Mouse (Mus musculus) stomach, embryonic 16.5 days (tissue): ENCODE measurements around the gene Eipr1. TPM values are rescaled to one million over a fixed set of nuclear protein-coding genes. Genes with fewer than 3 reads are reported as not detected.

Source experiments
- ATAC-seq: fragments of 200-750 bp; cut with Nextera tagmentation; 2 replicates; pipeline ENCODE4 v1.8.0; 2017; ENCODE audit warnings: moderate number of reproducible peaks, moderate TSS enrichment; ENCODE audit not compliant: insufficient read depth, low FRiP score
- H3K27ac ChIP-seq: fragments of 300-500 bp; sonication (generic); 2 replicates; pipeline ENCODE4 v1.5.1; 2014; ENCODE audit warnings: low read length
- H3K27me3 ChIP-seq: fragments of 300-500 bp; sonication (generic); 2 replicates; pipeline ENCODE4 v1.6.1; 2014; ENCODE audit warnings: low read length, control low read depth, mixed read lengths; ENCODE audit not compliant: control insufficient read depth, insufficient read depth
- H3K36me3 ChIP-seq: fragments of 300-500 bp; sonication (generic); 2 replicates; pipeline ENCODE4 v1.6.1; 2014; ENCODE audit warnings: low read length; ENCODE audit not compliant: control insufficient read depth, insufficient read depth
- H3K4me1 ChIP-seq: fragments of 300-500 bp; sonication (generic); 2 replicates; pipeline ENCODE4 v1.6.1; 2014; ENCODE audit warnings: low read length, control low read depth, mixed read lengths; ENCODE audit not compliant: control insufficient read depth, insufficient read depth
- H3K4me2 ChIP-seq: fragments of 300-500 bp; sonication (generic); 2 replicates; pipeline ENCODE4 v1.6.1; 2014; ENCODE audit warnings: low read depth, low read length, mixed read lengths
- H3K4me3 ChIP-seq: fragments of 300-500 bp; sonication (generic); replicated peaks from 2 replicates; pipeline ENCODE4 v1.5.1; 2014; ENCODE audit warnings: mild to moderate bottlenecking, low read length
- H3K9ac ChIP-seq: fragments of 300-500 bp; sonication (generic); 2 replicates; pipeline ENCODE4 v1.6.1; 2014; ENCODE audit warnings: low read length
- H3K9me3 ChIP-seq: fragments of 300-500 bp; sonication (generic); replicated peaks from 2 replicates; pipeline ENCODE4 v1.6.1; 2016; ENCODE audit warnings: low read length, control low read depth; ENCODE audit not compliant: control insufficient read depth
- WGBS: fragments of 180-500 bp; shearing (Covaris S2); extraction: QIAGEN DNeasy Blood & Tissue Kit; methylation state at CpG from one replicate; pipeline ENCODE4 v1.1.7; 2014; 5-methylcytosine and 5-hydroxymethylcytosine counted together
- polyA plus RNA-seq: library from polyadenylated mRNA; unstranded; fragments of >200 nt; fragmentation: Nextera tagmentation; extraction: Ambion mirVana; gene quantifications from 2 replicates; pipeline ENCODE4 v1.2.1, GENCODE M21; 2015

The Eipr1 gene
- polyA plus RNA-seq, 1 experiment from 2014 or later = 24.9 TPM

DNA sequence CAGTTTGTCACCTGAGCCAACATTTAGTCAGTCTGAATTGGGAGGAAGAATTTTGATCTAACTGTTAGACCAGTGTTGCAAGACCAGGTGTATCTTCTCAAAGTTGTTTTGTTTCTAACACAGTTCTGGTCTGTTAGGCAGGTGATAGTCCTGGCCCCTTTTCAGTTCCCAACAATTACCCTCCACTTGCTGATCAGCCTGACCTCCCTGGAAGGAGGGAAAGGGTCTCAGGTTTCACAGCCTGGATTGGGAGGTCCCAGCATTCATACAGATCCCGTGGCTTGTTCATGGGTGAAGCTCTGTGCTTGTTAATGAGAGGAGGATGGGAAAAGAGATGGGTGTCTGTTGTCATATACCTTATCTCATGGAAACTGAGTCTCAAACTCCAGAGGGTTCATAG, 33.7 kb downstream of the Eipr1 start:
- ATAC-seq = no peak
- Histone ChIP-seq H3K27ac (no peak overlapping the region), H3K27me3 (no peaks in the 10 kb centered on the region), H3K9ac (no peak overlapping the region), H3K9me3 (no peaks in the 10 kb centered on the region), H3K36me3 (no peaks in the 10 kb centered on the region), H3K4me1 (no peaks in the 10 kb centered on the region), H3K4me2 (no peak overlapping the region), H3K4me3 (no peak overlapping the region)
- WGBS = 10% methylated on average over 1 of the region's 1 CpGs

DNA sequence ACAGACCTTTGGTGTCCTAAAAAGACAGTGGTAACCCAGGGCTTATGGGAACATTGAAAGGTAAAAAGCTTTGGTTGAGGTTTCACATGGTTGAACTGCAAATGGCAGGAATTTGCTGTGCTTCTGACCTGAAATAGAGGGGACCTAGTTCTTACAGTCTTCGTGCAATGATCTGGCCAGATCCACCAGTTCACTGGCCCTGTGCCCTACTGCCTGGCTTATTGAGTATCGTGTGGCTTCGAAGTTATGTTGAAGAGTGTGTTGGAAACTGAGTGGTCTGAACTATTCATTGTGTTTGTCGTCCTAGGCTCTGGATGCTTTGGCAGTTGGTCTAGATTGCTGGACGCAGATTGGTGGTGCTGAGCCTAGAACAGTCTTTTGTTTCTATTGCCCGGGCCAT, 34.7 kb downstream of the Eipr1 start:
- Histone ChIP-seq H3K4me1 (no peaks in the 10 kb centered on the region), H3K4me3 (no peak overlapping the region), H3K27me3 (no peaks in the 10 kb centered on the region), H3K9me3 (no peaks in the 10 kb centered on the region), H3K4me2 (no peak overlapping the region), H3K9ac (no peak overlapping the region), H3K36me3 (no peaks in the 10 kb centered on the region), H3K27ac (no peak overlapping the region)
- ATAC-seq = no peak
- 91% methylated on average over 6 of the region's 6 CpGs for WGBS

DNA sequence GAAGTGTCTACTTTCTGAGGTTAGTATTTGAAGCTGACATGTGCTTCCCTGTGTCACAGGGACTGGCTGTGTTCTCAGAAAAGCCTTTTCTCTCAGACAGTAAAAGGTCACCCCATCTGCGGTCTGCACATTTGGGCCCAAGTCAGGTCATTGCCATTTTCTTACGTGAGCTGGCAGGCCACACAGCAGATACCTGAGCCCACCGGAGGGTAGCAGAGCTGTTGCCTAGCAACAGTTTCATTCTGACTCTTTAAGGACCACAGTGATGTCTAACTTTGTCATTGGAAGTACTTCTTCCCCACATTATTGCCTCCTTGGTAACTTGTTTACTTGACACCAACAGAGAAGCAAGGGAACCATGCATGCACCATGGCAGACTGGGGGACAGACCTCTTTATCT, 41.0 kb downstream of the Eipr1 start:
- ATAC-seq = no peak
- Histone ChIP-seq H3K4me1 (no peaks in the 10 kb centered on the region), H3K9ac (no peak overlapping the region)

DNA sequence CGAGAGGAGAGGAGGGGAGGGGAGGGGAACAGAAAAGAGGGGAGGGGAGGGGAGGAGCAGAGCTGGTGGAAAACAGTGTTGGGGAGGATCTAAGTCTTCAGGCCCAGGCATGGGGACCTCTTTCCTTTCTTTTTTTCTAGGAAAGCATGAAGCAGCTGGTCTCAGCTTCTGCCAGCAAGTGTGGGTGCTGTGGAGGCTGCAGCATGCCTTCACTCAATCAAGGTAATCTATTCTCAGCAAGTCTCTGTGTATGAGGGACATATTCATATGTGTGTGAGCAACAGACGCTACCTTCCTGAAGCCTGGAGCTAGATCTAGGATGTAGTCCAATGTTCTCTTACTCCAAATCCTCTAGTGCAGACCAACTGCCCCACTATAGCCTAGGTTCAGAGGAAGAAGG, 42.1 kb downstream of the Eipr1 start:
- H3K27ac ChIP-seq = no peak overlapping the region
- no peak overlapping the region for H3K4me2 ChIP-seq
- H3K4me1 ChIP-seq = no peaks in the 10 kb centered on the region
- 60% methylated on average over 2 of the region's 2 CpGs for WGBS
- no peaks in the 10 kb centered on the region for H3K36me3 ChIP-seq
- no peaks in the 10 kb centered on the region for H3K9me3 ChIP-seq
- no peak overlapping the region for H3K4me3 ChIP-seq
- ATAC-seq = no peak
- no peak overlapping the region for H3K9ac ChIP-seq
- no peaks in the 10 kb centered on the region for H3K27me3 ChIP-seq

More for the DNA sequence above, 41.0 kb downstream of the Eipr1 start:
- no peak overlapping the region for H3K4me2 ChIP-seq
- no peaks in the 10 kb centered on the region for H3K36me3 ChIP-seq
- H3K4me3 ChIP-seq = no peak overlapping the region
- H3K27ac ChIP-seq = no peak overlapping the region
- no peaks in the 10 kb centered on the region for H3K9me3 ChIP-seq
- no peaks in the 10 kb centered on the region for H3K27me3 ChIP-seq
- 72% methylated on average over 3 of the region's 3 CpGs for WGBS

DNA sequence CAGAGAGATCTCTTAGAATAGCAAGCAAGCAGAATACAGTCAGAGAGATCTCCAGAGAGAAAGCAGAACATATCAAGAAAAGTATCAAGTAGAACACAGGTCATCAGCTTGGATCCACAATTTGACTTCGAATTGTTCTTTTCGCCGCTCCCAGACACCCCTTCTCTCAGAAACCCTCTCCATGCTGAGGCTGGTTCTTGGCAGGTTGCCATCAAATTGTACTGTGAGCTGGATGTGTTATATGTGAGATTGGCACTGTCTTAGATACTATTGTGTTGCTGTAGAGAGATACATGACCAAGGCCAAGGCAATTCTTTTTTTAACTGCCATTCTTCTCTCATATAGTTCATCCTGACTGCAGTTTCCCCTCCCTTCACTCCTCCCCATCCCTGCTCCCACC, 43.4 kb downstream of the Eipr1 start:
- no peaks in the 10 kb centered on the region for H3K9me3 ChIP-seq
- no peak overlapping the region for H3K9ac ChIP-seq
- no peak for ATAC-seq
- 89% methylated on average over 3 of the region's 3 CpGs for WGBS
- H3K4me3 ChIP-seq = no peak overlapping the region
- no peaks in the 10 kb centered on the region for H3K4me1 ChIP-seq
- no peaks in the 10 kb centered on the region for H3K36me3 ChIP-seq
- no peak overlapping the region for H3K4me2 ChIP-seq
- no peak overlapping the region for H3K27ac ChIP-seq
- H3K27me3 ChIP-seq = no peaks in the 10 kb centered on the region

DNA sequence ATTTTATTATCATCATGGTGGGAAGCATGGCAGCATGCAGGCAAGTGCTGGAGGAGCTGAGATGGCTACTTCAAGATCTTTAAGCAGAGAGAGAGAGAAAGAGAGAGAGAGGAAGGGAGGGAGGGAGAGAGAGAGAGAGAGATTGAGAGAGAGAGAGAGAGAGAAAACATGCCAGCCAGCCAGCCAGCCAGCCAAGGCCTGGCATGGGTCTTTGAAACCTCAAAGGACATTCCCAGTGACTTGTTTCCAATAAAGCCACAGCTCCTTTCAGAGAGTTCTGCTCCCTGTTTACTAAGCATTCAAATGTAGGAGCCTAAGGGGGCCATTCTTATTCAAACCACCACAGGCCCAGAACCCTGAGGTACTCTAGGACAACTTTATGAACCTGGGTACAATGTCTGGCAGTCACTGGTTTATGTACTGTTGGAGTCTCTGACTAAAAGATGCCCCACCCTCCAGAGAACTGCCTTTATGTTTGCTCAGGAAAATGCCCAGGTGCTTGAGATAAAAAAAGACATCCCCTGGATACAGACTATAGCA, 45.3 kb downstream of the Eipr1 start:
- no peak for ATAC-seq
- Histone ChIP-seq H3K4me1 (no peaks in the 10 kb centered on the region), H3K4me3 (no peak overlapping the region), H3K4me2 (no peak overlapping the region), H3K9ac (no peak overlapping the region), H3K9me3 (no peaks in the 10 kb centered on the region), H3K27ac (no peak overlapping the region), H3K36me3 (no peaks in the 10 kb centered on the region), H3K27me3 (no peaks in the 10 kb centered on the region)

DNA sequence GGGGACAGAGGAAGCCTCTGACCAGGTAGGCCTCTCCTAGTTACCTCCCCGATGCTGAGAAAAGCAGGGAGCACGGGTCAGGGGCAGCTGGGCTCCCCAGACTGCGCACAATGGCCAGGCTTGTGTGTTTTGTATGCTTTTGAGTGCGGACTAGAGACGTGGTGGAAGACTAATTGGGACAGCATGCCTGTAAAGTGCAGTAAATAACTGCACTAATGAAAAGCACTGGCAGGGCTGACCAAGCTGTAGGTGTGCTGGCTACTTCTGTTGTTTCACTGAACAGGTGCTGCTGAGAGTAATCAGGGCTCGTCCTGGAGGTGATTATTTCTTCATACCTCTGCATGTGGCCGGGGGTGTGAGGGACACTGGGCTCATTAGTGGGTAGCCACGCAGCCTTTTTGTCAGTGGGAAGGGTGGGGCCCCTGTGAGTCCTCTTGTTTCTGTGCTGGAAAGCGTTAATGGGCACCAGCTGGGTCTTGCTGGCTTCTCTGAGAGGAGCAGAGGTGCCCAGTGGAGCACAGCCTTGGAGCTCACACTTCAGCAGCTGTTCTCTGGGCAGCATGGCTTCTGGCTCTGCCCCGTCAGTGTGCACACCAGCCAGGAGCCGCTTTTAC, 48.3 kb downstream of the Eipr1 start:
- Histone ChIP-seq H3K27ac (no peak overlapping the region), H3K27me3 (no peaks in the 10 kb centered on the region), H3K36me3 (no peaks in the 10 kb centered on the region), H3K4me3 (no peak overlapping the region), H3K9me3 (no peaks in the 10 kb centered on the region), H3K4me2 (no peak overlapping the region), H3K9ac (no peak overlapping the region), H3K4me1 (peaks cover 5% of the 10 kb centered on the region)
- no peak for ATAC-seq
- WGBS = 74% methylated on average over 11 of the region's 11 CpGs

DNA sequence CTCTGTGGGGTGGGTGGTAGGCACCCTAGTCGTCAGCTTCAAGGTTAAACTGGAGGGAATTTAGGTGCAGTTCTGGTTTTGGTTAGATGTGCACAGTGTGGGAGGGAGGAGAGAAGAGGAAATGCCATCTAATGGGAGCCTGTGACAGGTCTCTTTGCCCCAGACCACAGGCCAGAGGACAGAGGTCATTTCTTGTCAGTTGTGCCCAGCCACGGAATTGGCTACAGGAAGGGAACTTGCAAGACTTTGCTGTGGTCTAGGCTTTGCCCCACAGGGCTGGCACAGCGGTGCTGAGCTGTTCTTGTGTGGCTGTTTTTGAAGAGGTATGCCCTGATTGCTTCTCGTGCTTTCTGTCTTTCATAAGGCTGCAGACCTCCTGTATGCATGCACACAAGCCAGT, 48.8 kb downstream of the Eipr1 start:
- Histone ChIP-seq H3K27ac (no peak overlapping the region), H3K9me3 (no peaks in the 10 kb centered on the region), H3K27me3 (no peaks in the 10 kb centered on the region), H3K4me1 (peaks cover 7% of the 10 kb centered on the region), H3K4me2 (no peak overlapping the region), H3K9ac (no peak overlapping the region), H3K36me3 (no peaks in the 10 kb centered on the region), H3K4me3 (no peak overlapping the region)
- WGBS = 73% methylated on average over 4 of the region's 4 CpGs
- no peak for ATAC-seq

DNA sequence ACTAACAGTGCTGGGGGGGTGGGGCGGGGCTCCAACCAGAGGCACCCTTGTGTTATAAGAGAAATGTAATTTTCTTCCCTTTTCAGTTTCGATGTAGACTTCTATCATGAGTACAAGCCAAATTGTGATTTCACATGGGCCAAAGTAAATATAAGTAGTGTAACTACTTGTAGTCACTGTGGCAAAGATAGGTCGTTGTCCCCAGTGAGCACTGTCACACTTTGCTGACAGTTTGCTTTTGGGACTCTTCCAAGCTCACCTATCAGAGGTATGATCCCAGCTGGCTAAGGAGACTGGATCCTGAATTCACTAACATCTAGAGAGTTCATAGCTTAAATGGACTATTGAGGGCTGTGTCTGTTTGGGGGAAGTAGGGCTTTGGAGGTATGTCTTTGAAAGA, 49.3 kb downstream of the Eipr1 start:
- Histone ChIP-seq H3K9ac (no peak overlapping the region), H3K9me3 (no peaks in the 10 kb centered on the region), H3K27me3 (no peaks in the 10 kb centered on the region), H3K4me1 (peaks cover 7% of the 10 kb centered on the region), H3K36me3 (no peaks in the 10 kb centered on the region), H3K4me2 (no peak overlapping the region), H3K4me3 (no peak overlapping the region), H3K27ac (no peak overlapping the region)
- no peak for ATAC-seq
- 79% methylated on average over 3 of the region's 3 CpGs for WGBS
